Mouse (Mus musculus) testis, adult 2 months (tissue): ENCODE results near the gene Adamts4.

ENCODE experiments used
- CTCF ChIP-seq: fragments of 200-500 bp; IDR thresholded peaks from 2 replicates; pipeline ENCODE4 v1.5.1; 2012; ENCODE audit warnings: low read depth, mild to moderate bottlenecking, inconsistent platforms, low read length, moderate library complexity; ENCODE audit not compliant: control insufficient read depth, insufficient read depth, insufficient replicate concordance
- POLR2A ChIP-seq: fragments of 200-500 bp; IDR thresholded peaks from 2 replicates; pipeline ENCODE4 v1.6.1; 2012; ENCODE audit warnings: low read depth, mild to moderate bottlenecking, inconsistent platforms, low read length, moderate library complexity; ENCODE audit not compliant: control insufficient read depth

DNA sequence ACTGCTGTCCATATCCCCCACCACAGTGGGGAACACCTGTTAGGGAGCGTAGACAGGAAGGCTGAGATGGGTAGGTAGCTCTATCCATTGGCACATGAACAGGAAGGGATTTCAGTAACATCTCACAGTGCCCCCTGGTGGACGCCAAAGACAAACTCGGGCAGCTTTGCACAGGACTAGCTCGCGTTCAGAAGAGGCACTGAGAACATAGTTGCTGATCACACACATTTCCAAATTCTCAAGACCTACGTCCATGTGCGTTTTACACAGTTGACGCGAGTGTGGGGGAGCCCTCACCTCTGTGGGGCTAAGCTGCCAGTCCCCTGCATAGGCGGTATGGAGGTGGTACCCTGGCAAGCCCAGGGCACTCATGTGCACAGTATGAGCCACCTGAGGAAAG, 29.4 kb upstream of the Adamts4 start:
- TF ChIP-seq CTCF (peak; percentile 81; the same call in 1 of the 2 replicates), POLR2A (no peak)
